Mouse (Mus musculus) right cerebral cortex, postnatal 4 days (tissue): ENCODE results near the gene Mbd3l1.

Experiments
- DNase-seq: peaks from one replicate; pipeline ENCODE4 v3.0.0-alpha.2; 2022

Mbd3l1 gene

DNA sequence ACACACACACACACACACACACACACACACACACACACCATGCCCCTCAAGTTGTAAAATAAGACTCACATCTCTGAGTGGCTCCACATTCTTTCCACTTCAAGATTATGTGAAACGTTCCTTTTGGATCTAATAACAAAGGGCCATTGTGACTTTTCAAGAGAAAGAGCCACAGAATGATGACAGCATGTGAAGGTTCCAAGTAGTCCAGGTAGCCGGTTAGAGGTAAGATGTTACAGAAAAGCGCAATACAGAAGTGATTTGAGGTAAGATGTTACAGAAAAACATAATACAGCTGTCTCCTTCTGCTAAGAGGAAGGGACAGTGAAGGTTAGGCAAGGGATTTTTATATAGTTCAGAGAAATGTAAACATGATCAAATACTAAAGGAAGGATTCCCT is at the start of gene Mbd3l1, which contains the start of gene Zfp558:
Gene Mbd3l1 (plus strand): TSS at position 192 of the 400 bp plus-strand sequence.
Gene Zfp558 (minus strand): TSS at position 101 of the 400 bp plus-strand sequence.
- no peak for DNase-seq

DNA sequence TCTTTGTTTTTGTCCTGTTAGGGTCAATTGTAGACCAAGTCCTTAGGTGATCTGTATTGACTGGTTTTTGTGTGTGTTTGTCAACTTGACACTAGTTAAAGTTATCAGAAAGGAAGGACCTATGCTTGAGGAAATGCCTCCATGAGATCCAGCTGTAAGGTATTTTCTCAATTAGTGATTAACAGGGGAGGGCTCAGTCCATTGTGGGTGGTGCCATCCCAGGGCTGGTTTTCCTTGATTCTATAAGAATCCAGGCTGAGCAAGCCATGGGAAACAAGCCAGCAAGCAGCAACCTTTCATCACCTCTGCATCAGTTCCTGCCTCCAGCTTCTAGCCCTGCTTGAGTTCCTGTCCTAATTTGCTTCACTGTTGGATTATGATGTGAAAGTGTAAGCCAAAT is 47.8 kb upstream of the Mbd3l1 start, which contains the start of gene Mbd3l2:
Gene Mbd3l2 (plus strand): TSS at position 301 of the 400 bp plus-strand sequence.
- DNase-seq = no peak

DNA sequence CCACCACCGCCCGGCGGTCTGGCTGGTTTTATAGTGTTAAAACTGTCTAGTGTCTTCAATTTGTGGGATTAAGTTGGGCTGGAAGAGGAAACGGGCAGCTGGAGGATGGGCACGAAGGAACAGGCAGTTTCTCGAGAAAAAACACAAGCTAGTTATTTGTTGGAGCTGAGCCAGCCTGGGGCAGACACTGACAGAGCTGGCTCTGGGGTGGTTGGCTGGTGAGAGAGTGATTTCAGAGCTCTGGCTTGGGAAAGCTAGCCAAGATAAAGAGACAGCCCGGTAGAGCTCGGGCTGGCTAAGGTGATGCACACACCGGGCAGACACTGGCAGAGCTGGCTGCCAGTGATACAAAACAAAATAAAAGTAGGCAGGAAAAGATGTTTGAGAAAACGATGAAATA is 46.5 kb upstream of the Mbd3l1 start:
- DNase-seq = peak; percentile 5

DNA sequence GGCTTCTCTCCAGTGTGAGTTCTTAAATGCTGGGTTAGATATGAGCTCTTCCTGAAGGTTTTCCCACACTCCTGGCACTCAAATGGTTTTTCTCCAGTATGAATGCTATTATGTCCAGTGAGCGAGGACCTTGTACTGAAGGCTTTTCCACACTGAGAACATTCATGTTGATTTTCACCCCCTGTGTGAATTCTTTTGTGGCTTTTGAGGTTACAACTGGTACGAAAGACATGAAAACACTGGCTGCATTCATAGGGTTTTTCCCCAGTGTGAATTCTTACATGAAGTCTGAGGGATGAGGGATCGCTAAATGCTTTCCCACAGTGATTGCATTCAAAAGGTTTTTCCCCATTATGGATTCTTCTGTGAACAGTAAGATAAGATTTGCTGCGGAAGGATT is 21.6 kb upstream of the Mbd3l1 start:
- no peak for DNase-seq

DNA sequence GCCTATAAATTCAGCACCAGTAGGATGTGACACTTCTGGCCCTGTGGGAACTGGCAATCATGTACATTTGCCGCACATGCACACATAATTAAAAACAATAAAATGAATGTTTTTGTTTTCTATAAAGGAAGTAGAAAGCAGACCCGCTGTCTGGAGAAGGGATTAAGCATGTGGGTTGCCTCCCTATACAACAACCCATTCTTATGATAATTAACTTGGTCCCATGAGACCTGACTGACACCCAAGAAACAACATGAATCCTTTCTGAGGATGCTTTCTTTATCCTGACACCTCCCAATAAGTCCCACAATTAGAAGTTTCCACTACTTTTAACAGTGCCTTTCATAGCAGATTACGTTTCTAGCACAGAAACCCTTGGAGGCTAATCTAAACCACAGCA is 10.8 kb upstream of the Mbd3l1 start:
- DNase-seq = no peak

DNA sequence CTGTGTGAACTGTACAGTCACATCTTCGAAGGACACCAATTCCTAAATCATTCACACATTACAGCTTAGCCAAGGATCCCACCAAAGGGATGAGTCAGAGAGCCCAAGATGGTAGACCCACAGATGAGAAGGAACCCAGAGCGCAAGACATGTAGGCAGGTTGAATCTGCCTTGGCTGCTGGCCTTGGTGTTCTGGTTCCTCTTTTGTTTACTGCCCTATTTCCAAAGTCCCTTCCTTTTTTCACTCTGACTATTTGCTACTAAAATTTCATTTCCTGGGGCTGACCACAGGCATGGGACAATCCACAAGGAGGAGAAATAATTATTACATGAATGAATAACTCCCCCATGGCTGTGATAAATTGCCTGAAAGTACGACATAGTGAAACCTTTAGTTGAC is 10.2 kb upstream of the Mbd3l1 start:
- DNase-seq = no peak

DNA sequence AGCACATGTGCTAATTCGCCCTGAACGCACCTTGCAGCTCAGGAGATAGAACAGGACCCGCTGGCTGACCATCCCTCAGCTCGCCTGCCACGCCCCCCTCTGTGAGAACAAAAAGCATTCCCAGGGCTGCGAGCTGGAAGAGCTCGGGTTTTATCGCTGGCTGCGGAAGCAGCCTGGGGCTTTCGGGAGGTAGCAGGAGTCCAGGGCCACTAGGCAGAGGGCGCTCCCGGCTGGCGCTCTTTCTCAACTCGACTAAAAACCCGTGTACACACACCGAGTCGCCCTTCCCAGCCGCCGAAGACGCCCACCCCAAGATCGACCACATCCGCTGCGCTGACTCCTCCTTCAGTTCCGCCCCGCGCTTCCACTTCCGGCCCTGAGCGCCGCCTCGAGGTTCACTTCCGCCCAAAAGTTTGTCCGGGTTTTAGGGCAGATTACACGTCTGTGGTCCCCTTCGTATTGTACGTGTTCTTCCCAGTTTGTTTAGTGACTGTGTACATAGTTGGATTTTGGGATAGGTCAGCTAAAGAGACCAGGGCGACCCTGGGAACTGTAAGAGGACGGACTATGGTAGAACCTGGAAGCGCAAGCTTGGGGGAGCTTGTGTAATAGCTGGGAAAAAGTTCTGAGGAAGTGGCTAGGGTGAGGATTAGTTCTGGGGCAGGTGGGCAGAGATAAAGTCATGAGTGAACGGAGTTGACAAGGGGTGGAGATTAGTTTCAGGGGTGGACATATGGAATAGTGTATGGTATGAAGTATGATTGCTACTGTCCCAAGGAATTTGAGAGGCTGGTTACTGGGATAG is 4.6 kb upstream of the Mbd3l1 start:
- DNase-seq = peak; percentile 78

DNA sequence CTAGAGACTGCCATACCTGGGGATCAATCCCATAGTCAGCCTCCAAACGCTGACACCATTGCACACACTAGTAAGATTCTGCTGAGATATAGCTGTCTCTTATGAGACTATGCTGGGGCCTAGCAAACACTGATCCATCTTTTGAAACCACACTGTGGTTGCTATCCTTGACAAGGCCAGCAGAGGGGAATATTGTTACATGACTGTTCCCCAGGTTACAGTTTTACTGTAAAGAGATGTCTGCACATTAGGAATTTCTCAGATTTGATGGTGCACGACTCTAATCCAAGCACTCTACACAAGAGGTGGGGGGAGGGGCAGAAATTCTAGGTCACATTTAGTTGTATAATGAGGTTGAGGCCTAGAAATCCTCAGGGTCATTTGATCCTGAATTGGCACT is 29.9 kb downstream of the Mbd3l1 start:
- peak; percentile 1 for DNase-seq
